Mouse (Mus musculus): ENCODE measurements around the gene Rasgrp2. TPM values are rescaled to one million over a fixed set of nuclear protein-coding genes. Genes with fewer than 3 reads are reported as not detected.

Rasgrp2 gene
- polyA plus RNA-seq, 1 experiment from 2014 or later, result 32.0 TPM

- peaks cover 23% of the 10 kb centered on the region for H3K4me1 ChIP-seq
- H3K4me2 ChIP-seq, result peak overlapping the region; percentile 45
- ATAC-seq (ENCODE audit: insufficient number of reproducible peaks, insufficient read depth, low FRiP score, low TSS enrichment, low read depth), result no peak
- H3K4me3 ChIP-seq, result no peak overlapping the region
- H3K9ac ChIP-seq, result peak overlapping the region; percentile 44; the same call in 1 of the 2 replicates
- no peak overlapping the region for H3K27ac ChIP-seq
- WGBS, result 59% methylated on average over 5 of the region's 5 CpGs
- H3K9me3 ChIP-seq, result no peaks in the 10 kb centered on the region
- no peaks in the 10 kb centered on the region for H3K36me3 ChIP-seq
- peaks cover 22% of the 10 kb centered on the region; the same call in 1 of the 2 replicates for H3K27me3 ChIP-seq
Observed at GRCm38 (mm10) chr19:6448752-6449151, 49.6 kb downstream of the Rasgrp2 start.

GRCm38 (mm10) chr19:6449841-6450240 lies 50.7 kb downstream of the Rasgrp2 start:
- ATAC-seq (ENCODE audit: insufficient number of reproducible peaks, insufficient read depth, low FRiP score, low TSS enrichment, low read depth), result no peak
- Histone ChIP-seq H3K4me3 (no peak overlapping the region), H3K36me3 (no peaks in the 10 kb centered on the region), H3K9me3 (no peaks in the 10 kb centered on the region), H3K27ac (no peak overlapping the region), H3K9ac (no peak overlapping the region), H3K4me2 (no peak overlapping the region), H3K27me3 (peaks cover 16% of the 10 kb centered on the region; the same call in 1 of the 2 replicates), H3K4me1 (peaks cover 23% of the 10 kb centered on the region)
- WGBS, result 66% methylated on average over 7 of the region's 7 CpGs

GRCm38 (mm10) chr19:6452030-6452494 lies 52.9 kb downstream of the Rasgrp2 start:
- H3K36me3 ChIP-seq, result no peaks in the 10 kb centered on the region
- no peak overlapping the region for H3K9ac ChIP-seq
- peaks cover 17% of the 10 kb centered on the region; the same call in 1 of the 2 replicates for H3K27me3 ChIP-seq
- H3K9me3 ChIP-seq, result no peaks in the 10 kb centered on the region
- WGBS, result 20% methylated on average over 6 of the region's 6 CpGs
- H3K4me3 ChIP-seq, result no peak overlapping the region
- H3K4me2 ChIP-seq, result no peak overlapping the region
- H3K27ac ChIP-seq, result no peak overlapping the region
- ATAC-seq (ENCODE audit: insufficient number of reproducible peaks, insufficient read depth, low FRiP score, low TSS enrichment, low read depth), result no peak
- peaks cover 8% of the 10 kb centered on the region; the same call in 1 of the 2 replicates for H3K4me1 ChIP-seq

- no peak overlapping the region for H3K9ac ChIP-seq
- H3K9me3 ChIP-seq, result no peaks in the 10 kb centered on the region
- no peak for ATAC-seq (ENCODE audit: insufficient number of reproducible peaks, insufficient read depth, low FRiP score, low TSS enrichment, low read depth)
- no peak overlapping the region for H3K4me3 ChIP-seq
- peaks cover 5% of the 10 kb centered on the region; the same call in 1 of the 2 replicates for H3K4me1 ChIP-seq
- no peaks in the 10 kb centered on the region for H3K36me3 ChIP-seq
- H3K27ac ChIP-seq, result no peak overlapping the region
- H3K27me3 ChIP-seq, result peaks cover 15% of the 10 kb centered on the region; the same call in 1 of the 2 replicates
- WGBS, result 55% methylated on average over 9 of the region's 9 CpGs
- no peak overlapping the region for H3K4me2 ChIP-seq
Observed at GRCm38 (mm10) chr19:6452672-6453310, 53.7 kb downstream of the Rasgrp2 start.

GRCm38 (mm10) chr19:6453349-6453748 lies 54.2 kb downstream of the Rasgrp2 start:
- Histone ChIP-seq H3K4me3 (no peak overlapping the region), H3K9ac (no peak overlapping the region), H3K27ac (no peak overlapping the region), H3K27me3 (peaks cover 15% of the 10 kb centered on the region; the same call in 1 of the 2 replicates), H3K4me2 (no peak overlapping the region), H3K4me1 (peaks cover 5% of the 10 kb centered on the region; the same call in 1 of the 2 replicates), H3K9me3 (no peaks in the 10 kb centered on the region), H3K36me3 (no peaks in the 10 kb centered on the region)
- WGBS, result 85% methylated on average over 8 of the region's 8 CpGs
- no peak for ATAC-seq (ENCODE audit: insufficient number of reproducible peaks, insufficient read depth, low FRiP score, low TSS enrichment, low read depth)

GRCm38 (mm10) chr19:6454041-6454720 lies 55.0 kb downstream of the Rasgrp2 start:
- no peaks in the 10 kb centered on the region for H3K9me3 ChIP-seq
- WGBS, result 73% methylated on average over 10 of the region's 10 CpGs
- H3K4me2 ChIP-seq, result no peak overlapping the region
- no peaks in the 10 kb centered on the region for H3K36me3 ChIP-seq
- no peak overlapping the region for H3K4me3 ChIP-seq
- peaks cover 5% of the 10 kb centered on the region; the same call in 1 of the 2 replicates for H3K4me1 ChIP-seq
- no peak for ATAC-seq (ENCODE audit: insufficient number of reproducible peaks, insufficient read depth, low FRiP score, low TSS enrichment, low read depth)
- no peak overlapping the region for H3K27ac ChIP-seq
- H3K27me3 ChIP-seq, result peaks cover 8% of the 10 kb centered on the region; the same call in 1 of the 2 replicates
- no peak overlapping the region for H3K9ac ChIP-seq

- Histone ChIP-seq H3K4me2 (no peak overlapping the region), H3K4me3 (no peak overlapping the region), H3K9ac (no peak overlapping the region), H3K27ac (no peak overlapping the region), H3K27me3 (peaks cover 12% of the 10 kb centered on the region), H3K4me1 (peaks cover 3% of the 10 kb centered on the region; the same call in 1 of the 2 replicates), H3K36me3 (no peaks in the 10 kb centered on the region), H3K9me3 (no peaks in the 10 kb centered on the region)
- no peak for ATAC-seq (ENCODE audit: insufficient number of reproducible peaks, insufficient read depth, low FRiP score, low TSS enrichment, low read depth)
- 79% methylated on average over 6 of the region's 6 CpGs for WGBS
Observed at GRCm38 (mm10) chr19:6459504-6459903, 60.4 kb downstream of the Rasgrp2 start.

GRCm38 (mm10) chr19:6462841-6463240 lies 63.7 kb downstream of the Rasgrp2 start:
- H3K4me2 ChIP-seq, result no peak overlapping the region
- H3K9ac ChIP-seq, result no peak overlapping the region
- H3K36me3 ChIP-seq, result no peaks in the 10 kb centered on the region
- H3K27me3 ChIP-seq, result peaks cover 18% of the 10 kb centered on the region
- 52% methylated on average over 6 of the region's 6 CpGs for WGBS
- no peak overlapping the region for H3K27ac ChIP-seq
- H3K9me3 ChIP-seq, result no peaks in the 10 kb centered on the region
- ATAC-seq (ENCODE audit: insufficient number of reproducible peaks, insufficient read depth, low FRiP score, low TSS enrichment, low read depth), result no peak
- H3K4me3 ChIP-seq, result no peak overlapping the region
- peaks cover 3% of the 10 kb centered on the region; the same call in 1 of the 2 replicates for H3K4me1 ChIP-seq

- Histone ChIP-seq H3K4me1 (peaks cover 8% of the 10 kb centered on the region), H3K4me2 (no peak overlapping the region), H3K27me3 (peaks cover 18% of the 10 kb centered on the region), H3K36me3 (no peaks in the 10 kb centered on the region), H3K9me3 (no peaks in the 10 kb centered on the region), H3K9ac (no peak overlapping the region), H3K27ac (no peak overlapping the region), H3K4me3 (no peak overlapping the region)
- WGBS, result 50% methylated on average over 10 of the region's 10 CpGs
- ATAC-seq (ENCODE audit: insufficient number of reproducible peaks, insufficient read depth, low FRiP score, low TSS enrichment, low read depth), result no peak
Observed at GRCm38 (mm10) chr19:6464306-6465071, 65.3 kb downstream of the Rasgrp2 start.

All from embryonic facial prominence, embryonic 13.5 days (tissue).